Mouse (Mus musculus) embryonic facial prominence, embryonic 10.5 days (tissue): ENCODE results near the gene C1ra. TPM values are rescaled to one million over a fixed set of nuclear protein-coding genes. Genes with fewer than 3 reads are reported as not detected.
"Not testable (repeated sequence)": the region's sequence is repeated elsewhere in the genome, so short reads cannot be mapped to it uniquely, and the experiment has no call there.

ENCODE experiments used
- DNase-seq: peaks from one replicate; pipeline ENCODE4 v3.0.0-alpha.2; 2017; ENCODE audit warnings: low spot score
- H3K27ac ChIP-seq: fragments of 300-500 bp; sonication (generic); replicated peaks from 2 replicates; pipeline ENCODE4 v1.5.1; 2016; ENCODE audit warnings: mild to moderate bottlenecking
- H3K27me3 ChIP-seq: fragments of 300-500 bp; sonication (generic); replicated peaks from 2 replicates; pipeline ENCODE4 v1.6.1; 2016; ENCODE audit warnings: low read depth, mild to moderate bottlenecking; ENCODE audit not compliant: poor library complexity, severe bottlenecking
- H3K36me3 ChIP-seq: fragments of 300-500 bp; sonication (generic); replicated peaks from 2 replicates; pipeline ENCODE4 v1.6.1; 2016; ENCODE audit warnings: mild to moderate bottlenecking, moderate library complexity
- H3K4me1 ChIP-seq: fragments of 300-500 bp; sonication (generic); 2 replicates; pipeline ENCODE4 v1.6.1; 2016
- H3K4me3 ChIP-seq: fragments of 300-500 bp; sonication (generic); 2 replicates; pipeline ENCODE4 v1.5.1; 2016; ENCODE audit warnings: mild to moderate bottlenecking, moderate library complexity
- H3K9me3 ChIP-seq: fragments of 300-500 bp; sonication (generic); 2 replicates; pipeline ENCODE4 v1.6.1; 2016; ENCODE audit warnings: mild to moderate bottlenecking
- WGBS: fragments of 180-500 bp; shearing (Covaris S2); methylation state at CpG from one replicate; pipeline ENCODE4 v1.1.7; 2016; 5-methylcytosine and 5-hydroxymethylcytosine counted together
- polyA plus RNA-seq: library from polyadenylated mRNA; unstranded; fragments of >200 nt; fragmentation: Nextera tagmentation; extraction: Ambion mirVana; gene quantifications from 2 replicates; pipeline ENCODE4 v1.2.1, GENCODE M21; 2016

C1ra gene
- polyA plus RNA-seq, 1 experiment from 2014 or later, result not detected

DNA sequence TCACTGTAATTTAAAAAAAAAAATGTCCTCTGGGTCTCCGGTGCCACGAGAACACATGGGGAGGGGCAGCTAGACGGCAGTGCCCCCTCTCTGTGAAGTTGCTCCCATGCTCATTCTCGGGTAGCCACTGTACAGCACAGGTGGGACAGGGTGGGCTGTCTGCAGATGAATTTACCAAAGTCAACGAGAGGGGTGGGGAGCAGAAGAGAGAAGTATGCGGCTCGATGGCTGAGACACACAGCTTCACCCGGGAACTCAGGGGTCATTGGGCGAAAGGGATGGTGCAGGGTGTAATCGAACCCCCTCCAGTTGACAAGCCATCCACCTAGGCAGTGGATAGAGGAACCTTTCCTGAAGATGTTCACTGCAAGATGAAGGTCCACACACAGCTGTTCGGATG lies 35.4 kb upstream of the C1ra start:
- WGBS, result 90% methylated on average over 11 of the region's 11 CpGs
- no peak for DNase-seq
- H3K9me3 ChIP-seq, result no peaks in the 10 kb centered on the region
- H3K27me3 ChIP-seq, result no peaks in the 10 kb centered on the region
- no peak overlapping the region for H3K27ac ChIP-seq
- H3K4me1 ChIP-seq, result peaks cover 18% of the 10 kb centered on the region; the same call in 1 of the 2 replicates
- H3K36me3 ChIP-seq, result no peaks in the 10 kb centered on the region
- no peak overlapping the region for H3K4me3 ChIP-seq

- Histone ChIP-seq H3K4me1 (peaks cover 21% of the 10 kb centered on the region; the same call in 1 of the 2 replicates), H3K36me3 (no peaks in the 10 kb centered on the region), H3K9me3 (no peaks in the 10 kb centered on the region), H3K27ac (no peak overlapping the region), H3K4me3 (no peak overlapping the region), H3K27me3 (no peaks in the 10 kb centered on the region)
- DNase-seq, result no peak
- WGBS, result 74% methylated on average over 5 of the region's 5 CpGs
These were observed 35.0 kb upstream of the C1ra start for GRCm38 (mm10) chr6:124477221-124477655.

DNA sequence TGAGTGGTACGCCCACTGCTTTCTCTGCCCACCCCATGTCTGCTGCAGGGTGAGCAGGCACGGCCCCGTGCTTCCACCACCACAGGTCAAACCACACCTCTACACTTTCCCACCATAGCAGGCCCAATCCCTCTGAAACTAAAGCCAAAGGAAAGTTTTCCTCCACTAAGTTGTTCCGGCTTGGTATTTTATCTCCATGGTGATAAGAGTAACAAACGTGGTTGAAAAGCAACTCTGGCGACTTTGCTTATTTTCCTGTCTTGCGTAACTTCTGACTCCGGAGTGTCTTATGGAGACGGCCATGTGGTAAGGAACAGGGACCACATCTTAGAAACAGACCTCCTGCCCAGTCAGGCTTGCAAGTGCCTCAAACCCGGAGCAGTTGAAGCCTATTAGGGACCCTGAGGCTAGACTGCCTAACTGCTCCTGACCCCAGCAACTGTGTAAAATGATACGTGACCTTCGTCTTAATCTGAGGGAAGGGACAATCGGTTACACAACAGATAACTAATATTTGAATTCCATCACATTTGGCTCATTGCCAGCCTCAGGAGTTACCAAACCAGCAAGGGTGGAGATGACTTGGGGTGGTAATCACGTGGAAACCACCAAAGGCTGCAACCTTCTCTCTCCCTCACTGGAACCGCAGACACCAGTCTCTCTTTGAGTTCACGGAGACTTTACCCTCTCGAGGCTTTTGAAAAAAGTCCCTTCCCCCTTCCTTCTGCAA lies 34.1 kb upstream of the C1ra start:
- Histone ChIP-seq H3K4me3 (no peak overlapping the region), H3K36me3 (no peaks in the 10 kb centered on the region), H3K27me3 (no peaks in the 10 kb centered on the region), H3K9me3 (no peaks in the 10 kb centered on the region), H3K4me1 (peaks cover 21% of the 10 kb centered on the region; the same call in 1 of the 2 replicates), H3K27ac (no peak overlapping the region)
- DNase-seq, result no peak
- 67% methylated on average over 17 of the region's 17 CpGs for WGBS

- H3K36me3 ChIP-seq, result no peaks in the 10 kb centered on the region
These were observed 33.2 kb upstream of the C1ra start for GRCm38 (mm10) chr6:124478874-124479572.

DNA sequence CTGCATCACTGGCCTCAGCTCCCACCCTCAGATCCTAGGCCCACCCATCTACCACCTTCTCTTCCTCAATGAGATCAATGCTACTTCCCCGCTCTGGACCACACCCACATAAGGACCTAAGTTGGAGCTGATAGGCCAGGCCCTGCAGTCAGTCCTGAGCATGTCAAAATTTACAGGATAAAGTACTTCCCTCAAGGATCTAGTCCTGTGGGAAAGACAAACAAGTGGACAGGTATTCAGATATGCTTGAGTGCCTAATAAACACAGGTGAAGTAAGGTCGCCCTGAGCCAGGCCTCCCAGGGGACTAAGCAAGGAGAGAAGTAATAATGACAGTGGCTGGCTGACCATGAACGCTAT lies 32.7 kb upstream of the C1ra start:
- no peak for DNase-seq
- 90% methylated on average over 3 of the region's 3 CpGs for WGBS
- H3K4me3 ChIP-seq, result no peak overlapping the region
- no peaks in the 10 kb centered on the region for H3K9me3 ChIP-seq
- no peak overlapping the region for H3K27ac ChIP-seq
- no peaks in the 10 kb centered on the region for H3K36me3 ChIP-seq
- no peaks in the 10 kb centered on the region for H3K27me3 ChIP-seq
- H3K4me1 ChIP-seq, result peaks cover 21% of the 10 kb centered on the region; the same call in 1 of the 2 replicates

More at GRCm38 (mm10) chr6:124478874-124479572, 33.2 kb upstream of the C1ra start:
- H3K4me1 ChIP-seq, result peaks cover 21% of the 10 kb centered on the region; the same call in 1 of the 2 replicates
- H3K27ac ChIP-seq, result no peak overlapping the region
- WGBS, result 85% methylated on average over 3 of the region's 3 CpGs
- H3K9me3 ChIP-seq, result no peaks in the 10 kb centered on the region
- H3K4me3 ChIP-seq, result no peak overlapping the region
- no peak for DNase-seq
- H3K27me3 ChIP-seq, result no peaks in the 10 kb centered on the region

- no peaks in the 10 kb centered on the region for H3K27me3 ChIP-seq
- peaks cover 21% of the 10 kb centered on the region; the same call in 1 of the 2 replicates for H3K4me1 ChIP-seq
- no peaks in the 10 kb centered on the region for H3K9me3 ChIP-seq
- H3K27ac ChIP-seq, result no peak overlapping the region
- 55% methylated on average over 4 of the region's 4 CpGs for WGBS
- no peak overlapping the region for H3K4me3 ChIP-seq
- no peak for DNase-seq
- H3K36me3 ChIP-seq, result no peaks in the 10 kb centered on the region
These were observed 31.9 kb upstream of the C1ra start for GRCm38 (mm10) chr6:124480295-124480694.

GRCm38 (mm10) chr6:124481571-124481970 lies 30.6 kb upstream of the C1ra start:
- Histone ChIP-seq H3K4me3 (no peak overlapping the region), H3K9me3 (no peaks in the 10 kb centered on the region), H3K27ac (no peak overlapping the region), H3K4me1 (peaks cover 21% of the 10 kb centered on the region; the same call in 1 of the 2 replicates), H3K36me3 (no peaks in the 10 kb centered on the region), H3K27me3 (no peaks in the 10 kb centered on the region)
- peak; percentile 72 for DNase-seq
- WGBS, result 21% methylated on average over 6 of the region's 6 CpGs

- not testable (repeated sequence) for H3K9me3 ChIP-seq, H3K4me1 ChIP-seq, H3K4me3 ChIP-seq, H3K27me3 ChIP-seq, H3K36me3 ChIP-seq, DNase-seq, H3K27ac ChIP-seq
- 81% methylated on average over 3 of the region's 3 CpGs for WGBS
These were observed 28.4 kb upstream of the C1ra start for GRCm38 (mm10) chr6:124483831-124484230.

DNA sequence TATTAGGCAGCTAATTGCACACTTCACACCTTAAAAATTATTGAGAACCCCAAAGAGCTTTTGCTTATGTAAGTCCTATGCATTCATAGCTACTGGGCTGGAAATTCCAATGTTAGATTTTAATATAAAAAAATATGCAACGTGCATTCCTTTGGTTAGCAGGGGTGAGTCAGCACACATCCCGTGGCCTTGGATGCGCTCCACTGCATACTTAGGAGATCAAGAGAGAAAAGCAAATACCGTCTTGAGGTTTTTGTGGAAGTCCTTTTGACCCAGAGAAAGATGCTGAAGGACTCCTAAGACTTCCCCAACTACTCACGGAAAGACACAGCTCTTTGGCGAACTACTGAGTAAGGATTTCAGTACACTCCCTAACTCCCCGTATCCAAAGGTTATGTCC lies 27.4 kb upstream of the C1ra start:
- no peaks in the 10 kb centered on the region for H3K36me3 ChIP-seq
- DNase-seq, result no peak
- peak overlapping the region; percentile 43; the same call in 1 of the 2 replicates for H3K4me3 ChIP-seq
- 89% methylated on average over 7 of the region's 7 CpGs for WGBS
- H3K4me1 ChIP-seq, result 0 out of 2 replicates have a peak, but pooled peaks cover 9% of the 10 kb centered on the region
- no peak overlapping the region for H3K27ac ChIP-seq
- no peaks in the 10 kb centered on the region for H3K9me3 ChIP-seq
- no peaks in the 10 kb centered on the region for H3K27me3 ChIP-seq

- DNase-seq, result peak; percentile 53
- WGBS, result 35% methylated on average over 21 of the region's 21 CpGs
- Histone ChIP-seq H3K27ac (no peak overlapping the region), H3K9me3 (no peaks in the 10 kb centered on the region), H3K36me3 (no peaks in the 10 kb centered on the region), H3K4me1 (0 out of 2 replicates have a peak, but pooled peaks cover 9% of the 10 kb centered on the region), H3K27me3 (no peaks in the 10 kb centered on the region), H3K4me3 (peak overlapping the region; percentile 43)
These were observed 26.6 kb upstream of the C1ra start for GRCm38 (mm10) chr6:124485414-124486144.

GRCm38 (mm10) chr6:124487509-124487908 lies 24.7 kb upstream of the C1ra start:
- H3K27ac ChIP-seq, result no peak overlapping the region
- no peak for DNase-seq
- H3K9me3 ChIP-seq, result no peaks in the 10 kb centered on the region
- H3K36me3 ChIP-seq, result no peaks in the 10 kb centered on the region
- WGBS, result 51% methylated on average over 2 of the region's 2 CpGs
- H3K4me3 ChIP-seq, result no peak overlapping the region
- no peaks in the 10 kb centered on the region for H3K27me3 ChIP-seq
- H3K4me1 ChIP-seq, result peaks cover under 1% of the 10 kb centered on the region; the same call in 1 of the 2 replicates

- no peaks in the 10 kb centered on the region for H3K36me3 ChIP-seq
- H3K4me3 ChIP-seq, result no peak overlapping the region
- H3K27ac ChIP-seq, result no peak overlapping the region
- H3K9me3 ChIP-seq, result no peaks in the 10 kb centered on the region
- WGBS, result 87% methylated on average over 4 of the region's 4 CpGs
- H3K27me3 ChIP-seq, result no peaks in the 10 kb centered on the region
- DNase-seq, result no peak
- H3K4me1 ChIP-seq, result peaks cover 14% of the 10 kb centered on the region
These were observed 23.3 kb upstream of the C1ra start for GRCm38 (mm10) chr6:124488952-124489351.
